Mouse (Mus musculus): Measurements from ENCODE around the gene Pid1.

The Pid1 gene

GRCm38 (mm10) chr1:84025746-84026145 is 338.2 kb downstream of the Pid1 start:
- DNase-seq: no peak

GRCm38 (mm10) chr1:84012871-84013375 is 351.1 kb downstream of the Pid1 start:
- DNase-seq: no peak

GRCm38 (mm10) chr1:84002630-84003029 is 361.4 kb downstream of the Pid1 start:
- DNase-seq: no peak

Measured in thymus, postnatal 36 days (tissue).